Mouse (Mus musculus): ENCODE results near the gene Dop1b. TPM values are rescaled to one million over a fixed set of nuclear protein-coding genes. Genes with fewer than 3 reads are reported as not detected.
"Not testable (repeated sequence)": the region's sequence is repeated elsewhere in the genome, so short reads cannot be mapped to it uniquely, and the experiment has no call there.

Gene Dop1b
- polyA plus RNA-seq, 1 experiment from 2014 or later: 36.9 TPM

DNA sequence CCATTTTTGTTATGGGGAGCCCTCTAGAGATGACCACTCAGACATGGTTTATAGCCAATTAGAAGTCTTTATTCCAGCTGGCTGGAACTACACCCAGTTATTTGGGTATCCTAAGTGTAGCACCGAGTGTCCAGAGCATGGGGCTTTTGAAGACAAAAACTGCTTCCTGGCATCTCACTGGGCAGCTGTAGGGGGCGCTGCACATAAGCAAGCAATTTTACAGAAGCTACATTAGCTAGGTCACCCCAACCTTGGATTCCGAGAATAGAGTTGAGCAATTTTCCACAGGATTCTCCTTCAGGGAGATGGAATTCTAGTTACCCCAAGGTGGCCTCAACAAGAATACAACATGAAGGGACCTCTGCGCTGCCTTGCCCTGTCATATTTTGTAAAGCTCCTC, 113.1 kb downstream of the Dop1b start:
- Histone ChIP-seq H3K4me1 (ENCODE audit: control insufficient read depth, insufficient read depth, low read depth, low read length) (no peaks in the 10 kb centered on the region), H3K9ac (ENCODE audit: low read depth, low read length) (no peak overlapping the region), H3K27me3 (replicated peaks; ENCODE audit: control insufficient read depth, insufficient read depth, low read length) (no peaks in the 10 kb centered on the region), H3K4me3 (ENCODE audit: low read length) (no peak overlapping the region), H3K9me3 (ENCODE audit: control insufficient read depth, low read length) (peaks cover 10% of the 10 kb centered on the region; the same call in 1 of the 2 replicates), H3K36me3 (ENCODE audit: control insufficient read depth, insufficient read depth, low read length) (no peaks in the 10 kb centered on the region), H3K4me2 (ENCODE audit: low read length) (no peak overlapping the region), H3K27ac (ENCODE audit: low read depth, low read length) (no peak overlapping the region)
- ATAC-seq: no peak
- 88% methylated on average over 4 of the region's 4 CpGs for WGBS

DNA sequence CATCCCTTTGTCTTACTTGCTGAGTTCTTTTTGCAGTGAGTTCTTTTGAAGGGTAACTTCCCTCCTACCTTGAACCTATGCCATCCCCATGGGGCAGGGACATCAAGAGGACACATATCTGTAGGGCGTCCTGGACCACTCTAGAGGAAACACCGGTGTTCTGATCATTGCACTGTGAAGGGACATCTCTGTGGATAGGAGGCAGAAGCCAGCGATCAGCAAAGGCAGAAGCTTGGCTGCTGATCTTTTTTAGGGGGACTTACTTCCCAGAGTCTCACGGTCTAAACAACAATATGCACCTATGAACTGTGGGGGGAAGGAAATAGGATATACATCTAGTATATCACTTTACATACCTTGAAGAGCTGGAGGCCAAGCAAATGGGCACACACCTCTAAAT, 113.8 kb downstream of the Dop1b start:
- Histone ChIP-seq H3K4me3 (ENCODE audit: low read length) (no peak overlapping the region), H3K4me2 (ENCODE audit: low read length) (no peak overlapping the region), H3K27me3 (replicated peaks; ENCODE audit: control insufficient read depth, insufficient read depth, low read length) (no peaks in the 10 kb centered on the region), H3K4me1 (ENCODE audit: control insufficient read depth, insufficient read depth, low read depth, low read length) (no peaks in the 10 kb centered on the region), H3K27ac (ENCODE audit: low read depth, low read length) (no peak overlapping the region), H3K9ac (ENCODE audit: low read depth, low read length) (no peak overlapping the region), H3K36me3 (ENCODE audit: control insufficient read depth, insufficient read depth, low read length) (no peaks in the 10 kb centered on the region), H3K9me3 (ENCODE audit: control insufficient read depth, low read length) (peaks cover 10% of the 10 kb centered on the region; the same call in 1 of the 2 replicates)
- 91% methylated on average over 4 of the region's 4 CpGs for WGBS
- no peak for ATAC-seq

DNA sequence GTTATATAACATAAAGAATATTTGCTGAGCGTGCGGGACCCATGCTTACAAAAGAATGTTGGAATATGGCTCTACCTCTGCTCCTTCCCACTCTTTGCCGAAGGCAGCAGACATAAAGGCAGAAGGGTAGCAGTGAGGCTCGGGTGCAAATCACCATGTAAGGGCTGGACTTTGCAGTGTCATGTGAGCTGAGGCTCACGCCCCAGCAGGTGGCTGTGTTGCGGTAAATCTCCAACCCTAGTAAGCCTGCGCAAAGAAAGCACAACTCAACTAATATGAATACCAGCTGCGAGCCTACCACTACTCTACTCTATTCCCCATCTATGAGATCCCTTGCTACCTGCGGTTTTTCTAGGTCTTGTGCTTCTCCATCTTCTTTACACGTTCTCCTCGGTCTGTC, 114.3 kb downstream of the Dop1b start:
- H3K36me3 ChIP-seq (ENCODE audit: control insufficient read depth, insufficient read depth, low read length): no peaks in the 10 kb centered on the region
- no peak for ATAC-seq
- WGBS: 63% methylated on average over 10 of the region's 11 CpGs

DNA sequence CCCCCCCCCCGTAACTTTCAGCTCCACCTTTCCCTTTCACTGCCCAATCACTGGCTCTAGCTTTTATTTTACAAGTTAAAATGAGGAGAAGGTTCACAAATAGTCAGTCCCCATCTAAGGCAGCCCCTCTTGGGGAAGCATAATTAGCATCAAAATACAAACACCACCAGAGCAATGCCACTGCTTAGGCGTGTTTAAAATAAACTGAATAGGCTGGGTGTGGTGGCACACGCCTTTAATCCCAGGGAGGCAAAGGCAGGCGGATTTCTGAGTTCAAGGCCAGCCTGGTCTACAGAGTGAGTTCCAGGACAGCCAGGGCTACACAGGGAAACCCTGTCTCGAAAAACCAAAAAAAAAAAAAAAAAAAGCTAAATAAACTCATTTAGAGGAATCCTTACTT, 114.8 kb downstream of the Dop1b start:
- not testable (repeated sequence) for H3K9ac ChIP-seq (ENCODE audit: low read depth, low read length); H3K27ac ChIP-seq (ENCODE audit: low read depth, low read length); H3K4me1 ChIP-seq (ENCODE audit: control insufficient read depth, insufficient read depth, low read depth, low read length); H3K27me3 ChIP-seq (replicated peaks; ENCODE audit: control insufficient read depth, insufficient read depth, low read length); H3K4me2 ChIP-seq (ENCODE audit: low read length); ATAC-seq; H3K36me3 ChIP-seq (ENCODE audit: control insufficient read depth, insufficient read depth, low read length); H3K4me3 ChIP-seq (ENCODE audit: low read length)
- H3K9me3 ChIP-seq (ENCODE audit: control insufficient read depth, low read length): peaks cover 10% of the 10 kb centered on the region; the same call in 1 of the 2 replicates
- WGBS: 35% methylated on average over 5 of the region's 5 CpGs

More for the DNA sequence above, 114.3 kb downstream of the Dop1b start:
- no peaks in the 10 kb centered on the region for H3K27me3 ChIP-seq (replicated peaks; ENCODE audit: control insufficient read depth, insufficient read depth, low read length)
- H3K4me1 ChIP-seq (ENCODE audit: control insufficient read depth, insufficient read depth, low read depth, low read length): no peaks in the 10 kb centered on the region
- no peak overlapping the region for H3K4me3 ChIP-seq (ENCODE audit: low read length)
- no peak overlapping the region for H3K9ac ChIP-seq (ENCODE audit: low read depth, low read length)
- H3K9me3 ChIP-seq (ENCODE audit: control insufficient read depth, low read length): peaks cover 10% of the 10 kb centered on the region; the same call in 1 of the 2 replicates
- no peak overlapping the region for H3K27ac ChIP-seq (ENCODE audit: low read depth, low read length)
- no peak overlapping the region for H3K4me2 ChIP-seq (ENCODE audit: low read length)

DNA sequence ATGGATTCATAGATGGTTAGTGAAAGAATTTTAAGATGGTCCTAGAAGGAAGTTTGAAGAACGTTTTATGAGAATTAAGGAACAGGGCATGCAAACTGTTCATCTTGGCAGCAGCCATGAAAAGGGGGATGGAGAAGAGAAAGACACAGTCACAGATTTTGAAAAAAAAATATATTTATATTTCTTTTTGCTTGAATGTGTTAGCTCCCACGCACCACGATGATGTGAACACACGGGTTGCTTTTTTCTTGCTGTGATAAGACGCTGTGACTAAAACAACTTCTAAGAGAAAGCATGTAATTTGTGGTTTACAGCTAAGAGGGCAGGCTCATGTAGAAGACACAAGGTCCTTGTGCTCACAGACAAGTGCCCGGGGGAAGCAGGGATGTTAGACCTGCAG, 115.2 kb downstream of the Dop1b start:
- H3K9ac ChIP-seq (ENCODE audit: low read depth, low read length): no peak overlapping the region
- no peaks in the 10 kb centered on the region for H3K27me3 ChIP-seq (replicated peaks; ENCODE audit: control insufficient read depth, insufficient read depth, low read length)
- no peak overlapping the region for H3K4me2 ChIP-seq (ENCODE audit: low read length)
- H3K9me3 ChIP-seq (ENCODE audit: control insufficient read depth, low read length): peaks cover 10% of the 10 kb centered on the region; the same call in 1 of the 2 replicates
- H3K4me1 ChIP-seq (ENCODE audit: control insufficient read depth, insufficient read depth, low read depth, low read length): no peaks in the 10 kb centered on the region
- WGBS: 90% methylated on average over 6 of the region's 6 CpGs
- no peak for ATAC-seq
- H3K36me3 ChIP-seq (ENCODE audit: control insufficient read depth, insufficient read depth, low read length): no peaks in the 10 kb centered on the region
- H3K27ac ChIP-seq (ENCODE audit: low read depth, low read length): no peak overlapping the region
- H3K4me3 ChIP-seq (ENCODE audit: low read length): no peak overlapping the region

DNA sequence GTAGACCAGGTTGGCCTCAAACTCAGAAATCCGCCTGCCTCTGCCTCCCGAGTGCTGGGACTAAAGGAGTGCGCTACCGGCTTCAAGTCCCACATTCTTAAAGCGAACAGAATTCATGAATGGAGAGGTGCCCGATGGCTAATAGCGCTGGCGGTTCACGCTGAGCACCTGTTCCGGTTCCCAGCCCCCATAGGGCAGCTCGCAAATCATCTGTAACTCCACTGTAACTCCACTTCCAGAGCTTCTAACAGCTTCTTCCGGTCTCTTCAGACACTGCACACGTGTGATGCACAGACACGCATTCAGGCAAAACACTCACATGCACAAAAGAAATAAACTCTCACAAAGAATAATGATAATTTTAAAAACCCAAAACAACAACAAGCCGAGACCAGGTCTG, 117.8 kb downstream of the Dop1b start:
- Histone ChIP-seq H3K9ac (ENCODE audit: low read depth, low read length) (no peak overlapping the region), H3K4me3 (ENCODE audit: low read length) (no peak overlapping the region), H3K4me2 (ENCODE audit: low read length) (no peak overlapping the region), H3K9me3 (ENCODE audit: control insufficient read depth, low read length) (peaks cover 5% of the 10 kb centered on the region; the same call in 1 of the 2 replicates), H3K27ac (ENCODE audit: low read depth, low read length) (no peak overlapping the region), H3K4me1 (ENCODE audit: control insufficient read depth, insufficient read depth, low read depth, low read length) (peaks cover 10% of the 10 kb centered on the region), H3K27me3 (replicated peaks; ENCODE audit: control insufficient read depth, insufficient read depth, low read length) (no peaks in the 10 kb centered on the region), H3K36me3 (ENCODE audit: control insufficient read depth, insufficient read depth, low read length) (no peaks in the 10 kb centered on the region)
- no peak for ATAC-seq
- 96% methylated on average over 15 of the region's 15 CpGs for WGBS

DNA sequence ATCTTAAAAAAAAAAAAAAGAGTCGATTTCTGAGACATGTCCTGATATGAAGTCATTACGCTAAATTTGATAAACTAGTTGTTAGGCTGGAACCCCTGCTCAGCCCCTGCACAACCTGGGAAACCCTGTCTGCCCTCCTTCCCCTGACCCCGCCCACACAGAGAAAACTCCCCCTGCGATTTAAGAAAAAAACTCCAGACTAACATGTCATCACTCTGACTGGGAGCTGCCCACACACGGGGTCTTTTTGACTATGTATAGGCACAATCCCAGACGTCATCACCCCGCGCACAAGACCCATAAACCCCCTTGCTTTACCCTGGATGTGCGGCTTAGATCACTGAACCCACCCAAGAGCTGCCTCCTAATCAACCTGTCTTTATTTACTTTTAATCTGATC, 118.4 kb downstream of the Dop1b start:
- Histone ChIP-seq H3K27ac (ENCODE audit: low read depth, low read length) (no peak overlapping the region), H3K27me3 (replicated peaks; ENCODE audit: control insufficient read depth, insufficient read depth, low read length) (no peaks in the 10 kb centered on the region), H3K9me3 (ENCODE audit: control insufficient read depth, low read length) (peaks cover 2% of the 10 kb centered on the region; the same call in 1 of the 2 replicates), H3K36me3 (ENCODE audit: control insufficient read depth, insufficient read depth, low read length) (no peaks in the 10 kb centered on the region), H3K4me2 (ENCODE audit: low read length) (no peak overlapping the region), H3K9ac (ENCODE audit: low read depth, low read length) (no peak overlapping the region), H3K4me3 (ENCODE audit: low read length) (no peak overlapping the region), H3K4me1 (ENCODE audit: control insufficient read depth, insufficient read depth, low read depth, low read length) (peaks cover 10% of the 10 kb centered on the region)
- no peak for ATAC-seq
- 85% methylated on average over 9 of the region's 9 CpGs for WGBS

DNA sequence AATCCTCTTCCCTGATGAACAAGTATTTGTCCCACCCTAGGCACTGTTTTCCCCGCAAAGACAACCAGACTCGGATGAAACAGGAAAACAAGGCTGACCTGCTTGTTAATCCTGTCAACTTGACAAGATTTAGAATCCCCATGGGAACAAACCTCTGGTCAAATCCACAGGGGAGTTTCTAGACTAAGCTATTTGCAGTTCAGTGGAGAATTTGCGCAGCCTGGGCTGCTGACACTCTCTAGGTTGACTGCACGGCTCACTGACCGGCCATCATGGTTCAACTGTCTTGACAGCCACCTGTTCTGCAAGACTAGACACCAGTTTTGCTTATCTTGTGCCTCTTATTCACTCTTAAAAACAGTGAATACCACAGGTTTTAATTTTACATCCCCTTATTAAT, 119.2 kb downstream of the Dop1b start:
- Histone ChIP-seq H3K9me3 (ENCODE audit: control insufficient read depth, low read length) (peaks cover 2% of the 10 kb centered on the region; the same call in 1 of the 2 replicates), H3K4me3 (ENCODE audit: low read length) (no peak overlapping the region), H3K27ac (ENCODE audit: low read depth, low read length) (no peak overlapping the region), H3K36me3 (ENCODE audit: control insufficient read depth, insufficient read depth, low read length) (no peaks in the 10 kb centered on the region), H3K4me2 (ENCODE audit: low read length) (no peak overlapping the region), H3K27me3 (replicated peaks; ENCODE audit: control insufficient read depth, insufficient read depth, low read length) (no peaks in the 10 kb centered on the region), H3K9ac (ENCODE audit: low read depth, low read length) (no peak overlapping the region), H3K4me1 (ENCODE audit: control insufficient read depth, insufficient read depth, low read depth, low read length) (peaks cover 10% of the 10 kb centered on the region)
- WGBS: 77% methylated on average over 5 of the region's 5 CpGs
- ATAC-seq: no peak

DNA sequence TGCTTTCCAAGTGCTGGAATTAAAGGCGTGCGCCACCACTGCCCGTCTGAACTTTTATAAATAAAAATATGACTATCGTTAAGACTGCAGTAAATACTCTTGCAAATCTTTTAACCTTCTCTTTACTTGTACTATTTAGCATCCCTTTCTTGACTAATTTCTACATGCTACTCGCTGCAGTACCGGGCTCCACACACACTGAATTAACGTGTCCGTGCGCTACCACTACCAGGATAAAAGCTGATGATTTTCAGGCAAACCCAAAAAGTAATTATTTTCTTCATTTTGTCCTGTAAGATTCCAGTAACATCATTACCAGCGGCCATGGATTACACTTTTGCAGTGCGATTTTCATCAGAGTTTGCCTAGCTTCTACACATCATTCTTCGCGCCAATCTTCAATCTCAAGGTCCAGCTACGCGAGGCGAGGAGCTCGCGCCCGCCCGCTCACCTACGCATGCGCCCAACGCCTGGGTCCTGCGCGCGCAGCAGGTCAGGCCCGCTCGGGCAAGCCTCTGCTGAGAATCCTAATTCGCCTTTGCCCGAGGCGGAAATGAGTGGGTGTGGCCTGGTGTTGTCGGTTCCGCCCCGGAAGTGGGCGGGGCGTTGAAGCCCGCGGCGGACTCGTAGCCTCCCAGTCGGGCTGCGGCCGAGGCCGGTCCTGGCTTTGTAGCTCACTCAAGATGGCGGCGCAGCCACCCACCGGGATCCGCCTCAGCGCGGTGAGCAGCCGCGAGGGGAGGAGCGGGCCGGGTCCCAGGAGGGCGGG, 120.1 kb downstream of the Dop1b start, which contains the start of gene Morc3:
Gene Morc3, plus strand, starts transcription at position 495 of the 769 bp plus-strand sequence.
- Histone ChIP-seq H3K9me3 (ENCODE audit: control insufficient read depth, low read length) (peaks cover 2% of the 10 kb centered on the region; the same call in 1 of the 2 replicates), H3K27me3 (replicated peaks; ENCODE audit: control insufficient read depth, insufficient read depth, low read length) (no peaks in the 10 kb centered on the region), H3K36me3 (ENCODE audit: control insufficient read depth, insufficient read depth, low read length) (no peaks in the 10 kb centered on the region), H3K4me2 (ENCODE audit: low read length) (peak within 1 kb of the TSS; percentile 92), H3K4me1 (ENCODE audit: control insufficient read depth, insufficient read depth, low read depth, low read length) (peaks cover 10% of the 10 kb centered on the region), H3K9ac (ENCODE audit: low read depth, low read length) (peak within 1 kb of the TSS; percentile 99), H3K27ac (ENCODE audit: low read depth, low read length) (peak within 1 kb of the TSS; percentile 96), H3K4me3 (ENCODE audit: low read length) (peak within 1 kb of the TSS; percentile 98)
- 11% methylated on average over 54 of the region's 55 CpGs for WGBS
- peak; percentile 96 for ATAC-seq
